Mouse (Mus musculus): Measurements from ENCODE around the gene Fbxo24. TPM values are rescaled to one million over a fixed set of nuclear protein-coding genes. Genes with fewer than 3 reads are reported as not detected.

Fbxo24 gene
- total RNA-seq, 2 experiments from 2014 or later, result 0.21 to 0.45 TPM

DNA sequence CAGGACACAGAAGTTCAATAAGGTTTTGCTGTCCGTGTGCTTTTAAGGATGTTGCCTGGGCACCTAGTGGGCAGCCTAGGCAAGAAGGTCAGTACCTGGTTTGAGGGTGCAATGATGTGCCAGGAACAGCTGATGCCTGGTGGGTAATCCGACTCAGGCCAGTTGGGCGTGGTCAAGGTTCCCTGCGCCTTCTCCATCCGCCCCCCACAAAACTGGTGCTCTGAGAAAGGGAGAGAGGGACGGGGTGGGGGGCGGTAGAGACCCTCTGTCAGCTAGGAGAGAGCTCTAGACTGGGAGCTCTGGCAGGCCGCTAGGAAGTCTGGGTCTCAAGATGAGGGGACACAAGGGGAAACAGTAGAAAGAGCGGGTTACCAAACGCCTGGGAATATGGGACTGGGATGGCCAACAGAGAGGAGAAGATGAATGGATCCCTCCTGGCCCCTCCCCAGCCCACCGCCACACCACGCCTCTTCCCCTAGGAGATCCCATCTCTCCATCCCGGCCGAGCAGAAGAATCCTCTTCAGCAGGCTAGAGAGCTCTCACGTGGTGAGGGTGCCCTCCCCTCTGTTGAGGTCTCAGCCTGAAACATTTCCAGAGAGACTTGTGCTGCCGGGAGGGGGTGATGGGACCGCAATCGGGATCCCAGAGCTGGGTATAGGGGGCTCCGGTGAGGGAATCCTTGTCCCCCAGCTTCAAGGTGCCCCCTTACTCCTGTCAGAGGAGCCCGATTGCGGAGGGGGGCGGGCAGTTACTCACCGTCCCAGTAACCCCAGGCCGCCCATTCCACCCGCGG, 20.7 kb downstream of the Fbxo24 start:
- DNase-seq (ENCODE audit: low spot score in 2 of 2), result no peak

DNA sequence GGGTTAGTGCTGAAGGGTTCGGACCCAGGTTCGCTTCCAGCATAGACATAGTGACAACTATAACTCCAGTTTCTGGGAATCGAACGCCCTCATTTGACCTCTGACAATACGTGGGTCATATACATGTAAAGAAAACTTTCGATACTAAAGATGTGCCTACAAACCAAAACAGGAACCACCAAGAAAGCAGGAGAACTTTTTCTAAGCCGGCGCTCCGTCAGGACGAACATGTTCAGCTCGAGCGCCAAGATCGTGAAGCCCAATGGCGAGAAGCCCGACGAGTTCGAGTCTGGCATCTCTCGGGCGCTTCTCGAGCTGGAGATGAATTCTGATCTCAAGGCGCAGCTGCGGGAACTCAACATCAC, 27.5 kb downstream of the Fbxo24 start:
- no peak for DNase-seq (ENCODE audit: low spot score in 2 of 2)

DNA sequence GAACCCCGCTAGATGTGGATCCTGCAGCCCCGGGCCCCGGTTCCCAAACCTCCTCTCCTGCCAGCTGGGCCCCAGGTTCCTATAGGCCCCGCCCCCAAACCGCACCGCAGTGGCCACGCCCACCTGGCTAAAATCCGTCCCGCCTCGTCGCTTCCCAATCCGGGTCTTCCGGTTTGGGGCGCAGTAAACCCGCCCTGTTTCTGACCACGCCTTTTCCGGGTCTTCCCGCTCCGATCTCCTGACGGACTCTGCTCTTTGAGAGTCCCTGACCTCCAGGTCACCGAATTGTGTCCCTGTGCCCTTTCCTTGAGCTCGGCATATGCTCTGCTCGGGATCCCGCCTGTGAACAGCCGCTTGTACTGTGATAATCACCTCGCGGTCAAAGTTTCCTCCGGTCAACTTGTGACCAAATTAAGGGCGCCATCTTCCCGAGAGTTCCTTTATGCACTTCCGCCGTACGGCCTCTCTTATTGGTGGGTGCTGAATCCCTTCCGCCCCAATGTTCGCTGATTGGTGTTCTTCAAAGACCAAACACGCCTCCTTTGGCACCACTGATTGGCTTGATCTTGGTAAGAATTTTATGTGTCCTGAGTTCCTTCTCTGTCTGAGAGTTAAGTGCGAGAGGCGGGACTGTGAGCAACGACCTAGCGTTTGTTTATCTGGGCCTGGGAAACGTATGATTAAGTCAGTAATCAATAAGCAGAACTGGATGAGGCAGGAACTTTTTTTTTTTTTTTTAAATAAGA, 28.0 kb downstream of the Fbxo24 start, which contains the start of gene Mospd3:
TSS of gene Mospd3 (minus strand) at position 440 of the 746 bp plus-strand sequence.
- peak; percentile 94 to 95 for DNase-seq (ENCODE audit: low spot score in 2 of 2)

DNA sequence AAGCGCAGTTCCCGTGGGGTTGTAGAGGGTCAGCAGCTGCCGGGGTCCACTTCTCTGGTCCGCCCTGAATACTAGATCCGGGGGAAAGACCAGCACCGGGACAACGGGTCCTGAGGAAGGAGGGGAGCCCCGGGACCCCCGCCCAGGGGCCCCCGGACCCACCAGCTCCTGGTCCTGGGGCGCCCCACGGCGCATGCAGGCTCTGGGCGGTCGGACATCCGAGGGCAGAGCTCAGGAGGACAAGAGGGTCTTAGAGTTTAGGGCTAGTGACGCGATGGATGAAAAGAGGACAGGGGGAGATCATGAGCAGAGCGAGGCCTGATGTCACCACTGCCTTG, 28.6 kb downstream of the Fbxo24 start:
- no peak for DNase-seq (ENCODE audit: low spot score in 2 of 2)

DNA sequence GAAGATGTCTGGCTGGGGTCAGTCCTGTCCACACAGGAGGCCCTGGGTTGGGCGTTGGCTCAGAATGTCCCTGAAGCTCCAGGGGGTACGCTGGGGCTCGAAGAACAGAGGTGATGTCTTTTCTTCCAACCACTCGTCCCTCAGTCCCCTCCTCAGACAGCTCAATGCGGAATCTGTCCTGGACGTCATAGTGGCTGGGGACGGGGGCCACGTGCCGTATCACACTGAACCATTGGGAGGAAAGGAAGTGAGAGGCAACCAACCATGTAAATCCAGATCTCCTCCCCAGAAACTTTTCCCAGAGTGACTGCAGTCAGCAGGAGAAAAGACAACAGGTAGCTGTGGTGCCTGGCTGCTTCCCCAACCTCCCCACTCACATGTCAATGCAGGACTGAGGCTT, 29.2 kb downstream of the Fbxo24 start:
- DNase-seq (ENCODE audit: low spot score in 2 of 2), result no peak

DNA sequence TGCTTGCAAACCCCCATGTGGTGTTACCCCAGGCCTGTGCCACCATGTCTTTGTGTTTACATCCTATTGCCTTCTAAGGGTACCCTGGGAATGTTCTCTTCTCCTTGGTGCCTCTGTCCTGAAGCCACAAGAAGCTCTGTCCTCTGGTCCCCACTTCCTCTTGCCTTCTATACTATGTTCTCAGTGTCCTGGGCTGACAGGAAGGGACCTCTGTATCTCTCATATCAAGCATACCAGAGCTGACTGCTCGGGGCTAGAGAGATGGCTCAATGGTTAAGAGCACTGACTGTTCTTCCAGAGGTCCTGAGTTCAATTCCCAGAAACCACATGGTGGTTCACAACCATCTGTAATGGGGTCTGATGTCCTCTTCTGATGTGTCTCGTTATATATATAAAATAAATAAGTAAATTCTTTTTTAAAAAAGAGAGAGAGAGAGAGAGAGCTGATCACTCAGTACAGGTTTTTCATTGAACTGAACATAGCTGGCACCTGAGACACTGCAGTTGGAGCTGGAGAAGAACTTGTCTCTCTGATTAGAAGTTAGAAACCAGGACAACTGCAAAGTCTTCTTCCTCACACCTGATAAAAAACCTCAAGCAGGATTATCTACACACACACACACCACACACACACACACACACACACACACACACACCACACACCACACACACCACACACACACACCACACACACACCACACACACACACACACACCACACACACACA, 30.5 kb downstream of the Fbxo24 start:
- no peak for DNase-seq (ENCODE audit: low spot score in 2 of 2)

DNA sequence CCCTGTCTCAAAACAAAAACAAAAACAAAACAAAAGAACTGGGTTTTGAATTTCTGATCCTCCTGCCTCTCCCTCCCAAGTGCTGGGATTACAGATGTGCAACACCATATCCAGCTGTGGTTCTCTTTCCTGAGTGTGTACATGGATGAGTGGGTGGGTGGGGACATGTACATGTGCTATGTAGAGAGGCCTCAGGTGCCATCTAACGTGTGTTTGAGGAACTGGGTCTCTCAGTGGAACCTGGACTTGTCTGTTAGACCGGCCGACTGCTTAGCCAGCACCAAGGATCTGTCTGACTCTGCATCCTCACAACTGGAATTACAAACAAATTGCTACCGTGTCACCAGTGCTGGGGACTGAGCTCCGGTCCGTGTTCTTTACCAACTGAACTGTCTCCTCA, 31.2 kb downstream of the Fbxo24 start:
- DNase-seq (ENCODE audit: low spot score in 2 of 2), result no peak

DNA sequence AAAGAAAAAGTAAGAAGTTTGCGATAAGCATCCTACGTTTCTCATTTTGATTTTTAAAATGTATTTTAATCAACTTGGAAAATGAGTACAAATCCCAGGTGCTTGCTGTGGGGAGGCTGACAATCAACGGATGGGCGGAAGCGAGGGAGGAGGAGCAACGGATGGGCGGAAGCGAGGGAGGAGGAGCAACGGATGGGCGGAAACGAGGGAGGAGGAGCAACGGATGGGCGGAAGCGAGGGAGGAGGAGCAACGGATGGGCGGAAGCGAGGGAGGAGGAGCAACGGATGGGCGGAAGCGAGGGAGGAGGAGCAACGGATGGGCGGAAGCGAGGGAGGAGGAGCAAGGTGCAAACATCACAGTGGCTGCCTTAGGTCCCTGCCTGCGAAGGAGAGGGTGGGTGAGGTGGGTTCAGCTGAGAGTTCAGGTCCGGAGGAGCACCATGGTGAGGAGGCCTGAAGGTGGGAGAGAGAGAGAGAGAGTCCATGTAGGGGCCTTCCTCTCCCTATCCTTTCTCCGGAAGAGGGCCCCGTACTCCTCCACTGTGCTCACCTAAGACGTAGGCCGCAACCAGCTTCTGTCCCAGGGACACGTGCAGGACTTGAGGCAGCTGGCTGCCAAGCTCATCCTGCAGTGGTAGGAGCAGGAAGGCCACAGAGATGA, 32.1 kb downstream of the Fbxo24 start:
- no peak for DNase-seq (ENCODE audit: low spot score in 2 of 2)

DNA sequence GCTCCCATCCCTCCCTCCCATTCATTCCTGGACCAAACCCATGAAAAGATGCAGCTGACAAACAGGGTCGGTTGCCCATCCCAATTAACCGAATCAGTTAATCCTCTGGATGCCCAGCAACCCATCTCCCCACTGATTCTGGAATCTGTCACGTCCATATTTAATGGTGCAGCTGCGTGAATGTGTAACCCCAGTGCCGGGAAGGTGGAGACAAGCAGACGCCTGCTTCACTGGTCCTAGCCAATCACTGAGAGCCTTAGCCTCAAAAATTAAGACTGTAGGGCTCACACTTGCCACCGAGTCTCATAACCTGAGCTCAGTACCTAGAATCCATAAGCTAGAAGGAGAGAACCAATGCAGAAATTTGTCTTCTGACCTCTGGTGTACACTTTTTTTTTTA, 32.9 kb downstream of the Fbxo24 start:
- DNase-seq (ENCODE audit: low spot score in 2 of 2), result no peak

DNA sequence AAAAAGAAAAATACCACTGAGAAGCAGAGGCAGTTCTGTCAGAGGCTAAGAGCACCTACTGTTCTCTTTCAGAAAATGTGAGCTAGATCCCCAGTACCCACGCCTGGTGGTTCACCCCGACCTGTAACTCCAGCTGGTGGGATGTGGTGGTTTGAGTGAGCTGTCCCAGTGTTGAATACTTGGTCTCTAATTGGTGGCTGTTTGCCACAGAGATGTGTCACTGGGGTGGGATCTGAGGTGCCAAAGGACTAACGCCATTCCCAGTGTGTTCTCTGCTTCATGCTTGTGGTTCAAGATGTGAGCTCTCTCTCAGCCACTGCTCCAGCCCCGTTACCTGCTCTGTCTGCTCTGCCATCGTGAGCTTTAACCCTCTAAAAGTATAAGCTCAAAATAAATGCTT, 38.3 kb downstream of the Fbxo24 start:
- DNase-seq (ENCODE audit: low spot score in 2 of 2), result no peak

DNA sequence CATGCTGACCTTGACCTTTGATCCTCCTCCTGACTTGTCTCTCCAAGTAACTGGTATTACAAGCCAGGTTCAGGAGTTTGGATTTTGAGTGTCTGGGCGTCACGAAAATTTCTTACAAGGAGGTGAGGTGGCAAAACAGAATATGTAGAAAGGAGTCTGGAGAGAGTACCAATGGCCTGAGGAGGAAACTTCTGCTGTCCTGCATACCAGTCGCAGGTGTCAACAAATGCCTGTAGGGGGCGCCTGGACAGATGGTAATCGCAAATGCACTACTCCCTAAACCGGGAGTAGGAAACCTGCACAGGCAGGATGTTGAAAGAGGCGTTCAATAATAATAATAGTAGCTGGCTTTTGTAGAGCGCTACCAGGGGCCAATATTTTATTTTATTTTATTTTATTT, 43.8 kb downstream of the Fbxo24 start:
- DNase-seq (ENCODE audit: low spot score in 2 of 2), result peak; percentile 71 to 75

DNA sequence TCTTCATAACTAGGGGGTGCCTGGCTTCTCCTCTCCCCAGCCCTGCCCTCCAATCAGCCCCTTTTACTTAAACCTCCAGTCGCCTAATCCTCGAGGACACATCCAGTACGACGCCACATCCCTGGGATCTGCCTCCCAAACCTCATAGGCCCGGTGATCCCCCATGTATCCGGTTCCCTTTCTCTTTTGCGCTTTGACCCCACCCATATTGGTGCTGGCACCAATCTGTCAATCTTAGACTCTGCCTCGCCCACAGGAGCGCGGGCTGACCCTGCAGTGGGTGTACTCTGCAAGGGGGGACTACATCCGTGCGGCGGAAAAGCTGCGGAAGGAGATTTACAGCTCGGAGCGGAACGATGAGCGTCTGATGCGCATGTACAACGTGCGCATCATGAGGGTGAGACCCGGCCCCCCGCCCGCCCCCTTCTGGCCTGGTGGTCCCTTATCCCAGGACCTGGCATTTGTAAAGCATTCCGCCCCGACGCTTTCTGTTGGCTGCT, 45.1 kb downstream of the Fbxo24 start:
- DNase-seq (ENCODE audit: low spot score in 2 of 2), result peak; percentile 19 to 25

DNA sequence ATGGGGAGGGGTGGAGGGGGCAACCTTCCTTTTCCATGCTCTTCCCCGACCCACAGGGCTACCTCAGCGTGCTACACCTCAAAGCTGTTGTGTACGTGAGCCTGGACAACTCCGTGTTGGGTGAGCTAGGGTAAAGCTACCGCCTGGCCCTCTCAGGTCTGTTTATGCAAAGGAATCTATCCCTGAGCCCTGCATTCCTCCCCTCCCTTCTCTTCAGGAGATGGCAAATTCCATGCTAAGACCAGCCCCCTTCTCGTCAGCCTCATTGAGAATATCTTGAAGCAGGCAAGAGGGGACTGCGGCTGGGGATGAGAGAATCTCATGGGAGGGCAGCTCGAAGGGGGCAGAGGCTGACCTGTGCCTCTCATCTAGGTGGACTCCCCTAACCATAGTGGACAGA, 46.1 kb downstream of the Fbxo24 start:
- DNase-seq (ENCODE audit: low spot score in 2 of 2), result no peak

DNA sequence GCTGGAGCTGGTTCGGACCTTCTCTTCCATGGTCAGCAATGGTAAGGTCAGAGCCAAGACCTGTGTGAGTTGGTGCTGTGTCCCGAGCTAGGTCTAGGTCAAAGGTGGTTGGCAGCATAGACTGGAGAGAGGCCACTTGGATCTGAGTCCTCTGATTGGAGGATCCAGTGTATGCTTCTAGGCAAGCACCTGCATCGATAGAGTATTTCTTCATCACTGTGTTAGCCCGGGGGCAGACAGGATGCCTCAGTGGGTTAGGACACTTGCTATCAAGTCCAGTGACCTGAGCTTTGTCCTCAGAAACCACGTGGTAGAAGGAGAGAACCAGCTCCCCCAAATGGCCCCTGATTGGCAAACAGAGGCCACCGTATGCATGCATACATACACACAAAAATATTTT, 48.6 kb downstream of the Fbxo24 start:
- DNase-seq (ENCODE audit: low spot score in 2 of 2), result no peak

DNA sequence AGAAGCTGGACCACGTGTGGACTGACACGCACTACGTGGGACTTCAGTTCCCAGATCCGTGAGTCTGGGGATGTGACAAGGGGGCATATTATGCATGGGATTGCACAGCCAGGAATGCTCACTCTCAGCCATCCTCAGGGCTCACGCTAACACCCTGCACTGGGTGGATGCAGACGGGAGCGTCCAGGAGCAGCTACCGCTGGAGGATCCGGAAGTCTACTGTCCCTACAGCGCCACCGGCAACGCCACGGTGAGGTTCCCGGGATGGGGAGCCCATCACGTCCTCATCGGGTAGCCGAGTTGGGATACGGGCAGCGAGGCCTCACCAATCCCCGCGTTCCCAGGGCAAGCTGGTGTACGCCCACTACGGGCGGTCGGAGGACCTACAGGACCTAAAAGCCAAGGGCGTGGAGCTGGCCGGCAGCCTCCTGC, 54.3 kb downstream of the Fbxo24 start:
- peak; percentile 47 to 56 for DNase-seq (ENCODE audit: low spot score in 2 of 2)

DNA sequence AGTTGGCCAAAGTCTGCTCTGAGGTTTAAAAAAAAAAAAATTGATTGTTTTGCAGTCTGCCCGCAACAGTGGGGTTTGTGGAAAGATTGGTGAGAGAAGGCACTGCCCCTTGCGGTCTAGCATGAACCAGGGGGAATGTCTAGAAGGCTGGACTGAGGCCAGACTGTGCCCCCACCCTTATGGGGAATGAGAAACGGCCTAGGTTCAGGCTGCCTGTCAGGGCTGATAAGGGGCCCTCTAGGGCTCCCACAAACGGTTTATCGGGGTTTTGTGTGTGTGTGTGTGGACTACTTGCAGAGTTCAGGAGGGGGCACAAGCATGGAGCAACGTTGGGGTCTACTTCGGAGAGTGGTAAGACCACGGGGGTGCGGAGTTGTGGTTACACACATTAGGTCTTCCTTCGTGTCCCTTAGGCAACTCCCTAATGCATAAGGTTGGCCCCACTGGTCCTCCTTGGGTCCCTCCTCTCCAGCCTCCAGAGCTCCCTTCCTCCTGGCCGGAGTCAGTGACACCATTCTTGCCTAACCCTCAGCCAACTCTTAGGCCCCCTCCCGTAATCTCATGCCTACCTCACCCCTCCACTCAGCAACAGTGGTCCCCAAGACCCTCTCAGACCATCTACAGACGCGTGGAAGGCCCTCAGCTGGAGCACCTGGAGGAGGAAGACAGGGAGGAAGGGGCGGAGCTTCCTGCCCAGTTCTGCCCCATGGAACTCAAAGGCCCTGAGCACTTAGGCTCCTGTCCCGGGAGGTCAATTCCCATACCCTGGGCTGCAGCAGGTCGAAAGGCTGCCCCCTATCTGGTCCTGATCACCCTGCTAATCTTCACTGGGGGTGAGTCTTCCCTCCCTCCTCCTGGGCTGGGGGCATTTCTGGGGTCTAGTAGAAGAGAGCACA, 57.9 kb downstream of the Fbxo24 start:
- DNase-seq (ENCODE audit: low spot score in 2 of 2), result no peak

DNA sequence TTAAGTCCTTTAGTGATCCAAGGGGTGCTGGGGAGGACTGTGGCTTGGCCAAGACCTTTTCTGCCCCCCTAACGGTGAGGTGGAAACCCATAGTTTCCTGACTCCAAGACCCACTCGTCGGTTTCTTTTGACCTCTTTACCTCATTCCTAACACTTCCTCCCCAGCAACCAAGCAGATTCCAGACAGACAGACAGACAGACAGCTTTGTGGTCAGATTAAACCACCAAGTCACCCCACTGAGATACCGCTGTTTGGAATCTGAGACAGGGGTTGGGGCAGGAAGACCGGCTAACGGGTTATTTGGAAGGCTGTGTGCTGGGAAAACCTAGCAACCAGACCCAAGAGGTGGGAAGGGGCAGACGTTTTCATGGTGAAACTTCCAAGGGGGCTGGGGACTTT, 58.6 kb downstream of the Fbxo24 start:
- no peak for DNase-seq (ENCODE audit: low spot score in 2 of 2)

DNA sequence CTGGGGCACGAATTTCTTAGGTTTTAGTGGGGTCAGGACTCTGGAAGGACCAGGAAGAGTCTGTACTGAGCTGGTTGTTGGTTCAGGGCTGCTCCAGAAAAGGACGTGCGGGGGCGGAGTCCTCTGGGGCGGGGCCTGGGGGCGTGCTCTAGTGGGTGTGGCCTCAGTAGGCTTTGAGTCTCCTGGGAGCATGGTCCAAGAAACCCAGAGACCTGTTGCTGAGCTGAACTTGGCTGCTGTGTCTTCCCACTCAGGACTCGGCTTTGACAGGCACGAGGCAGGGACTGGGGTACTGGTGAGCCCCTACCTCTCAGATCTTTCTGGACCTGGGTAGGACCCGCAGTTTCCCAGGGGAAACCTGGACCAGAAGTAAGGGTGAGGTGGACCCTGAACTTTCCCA, 59.1 kb downstream of the Fbxo24 start, which contains the start of gene Tfr2:
TSS of gene Tfr2 (plus strand) at position 176 of the 400 bp plus-strand sequence.
- no peak for DNase-seq (ENCODE audit: low spot score in 2 of 2)

DNA sequence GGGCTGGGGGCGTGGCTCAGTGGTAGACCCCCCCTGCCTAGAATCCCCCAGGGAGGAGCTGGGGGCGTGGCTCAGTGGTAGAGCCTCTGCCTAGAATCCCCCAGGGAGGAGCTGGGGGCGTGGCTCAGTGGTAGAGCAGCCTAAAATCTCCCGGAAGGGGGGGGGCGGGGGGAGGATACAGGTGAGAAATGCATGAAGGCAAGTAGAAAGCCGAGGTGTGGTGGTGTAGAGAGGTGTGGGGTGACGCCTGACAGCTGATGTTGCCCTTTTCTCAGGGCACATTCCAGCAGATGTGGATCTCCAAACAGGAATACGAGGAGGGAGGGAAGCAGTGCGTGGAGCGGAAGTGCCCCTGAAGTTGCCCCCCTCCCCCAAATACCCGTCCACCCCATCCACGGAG, 59.8 kb downstream of the Fbxo24 start:
- no peak for DNase-seq (ENCODE audit: low spot score in 2 of 2)

DNA sequence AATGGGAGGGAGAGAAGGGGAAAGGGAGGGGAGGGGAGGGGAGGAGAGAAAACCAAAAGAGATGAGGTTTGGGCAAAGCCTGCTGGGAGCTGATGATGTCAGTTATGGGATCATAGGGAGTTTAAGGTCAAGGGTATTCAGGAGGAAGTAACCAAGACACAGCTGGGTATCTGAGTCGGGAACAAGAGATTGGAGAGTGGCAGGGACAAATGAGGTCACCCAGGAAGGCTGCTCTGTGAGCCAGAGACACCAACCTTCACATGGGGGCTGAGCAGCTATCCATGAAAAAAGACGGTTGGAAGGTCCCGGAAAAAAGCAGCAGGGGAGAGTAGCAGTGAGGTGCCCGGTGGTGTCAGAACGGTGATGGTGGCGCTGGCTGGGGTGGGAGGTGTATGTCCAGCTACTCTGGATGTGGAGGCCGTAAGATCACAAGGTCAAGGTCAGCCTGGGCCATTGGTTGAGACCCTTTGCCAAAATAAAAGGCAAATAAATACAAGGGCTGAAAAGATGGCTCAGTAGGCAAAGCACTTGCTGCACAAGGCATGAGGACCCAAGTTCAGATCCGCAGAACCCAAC, 60.5 kb downstream of the Fbxo24 start:
- no peak for DNase-seq (ENCODE audit: low spot score in 2 of 2)

All from left cerebral cortex, adult 18-20 months (tissue).